Mouse (Mus musculus) embryonic facial prominence, embryonic 12.5 days (tissue): ENCODE measurements around the gene Cntn6. TPM values are rescaled to one million over a fixed set of nuclear protein-coding genes. Genes with fewer than 3 reads are reported as not detected.

Experiments used
- ATAC-seq: fragments of 200-750 bp; cut with Nextera tagmentation; 2 replicates; pipeline ENCODE4 v1.8.0; 2017; ENCODE audit not compliant: insufficient number of reproducible peaks, insufficient read depth, low FRiP score, low TSS enrichment
- H3K27ac ChIP-seq: fragments of 300-500 bp; sonication (generic); 2 replicates; pipeline ENCODE4 v1.5.1; 2016; ENCODE audit warnings: mild to moderate bottlenecking
- H3K27me3 ChIP-seq: fragments of 300-500 bp; sonication (generic); 2 replicates; pipeline ENCODE4 v1.6.1; 2016; ENCODE audit warnings: mild to moderate bottlenecking, moderate library complexity
- H3K36me3 ChIP-seq: fragments of 300-500 bp; sonication (generic); 2 replicates; pipeline ENCODE4 v1.6.1; 2016; ENCODE audit warnings: mild to moderate bottlenecking
- H3K4me1 ChIP-seq: fragments of 300-500 bp; sonication (generic); 2 replicates; pipeline ENCODE4 v1.6.1; 2016
- H3K4me2 ChIP-seq: fragments of 300-500 bp; sonication (generic); replicated peaks from 2 replicates; pipeline ENCODE4 v1.6.1; 2016; ENCODE audit warnings: mild to moderate bottlenecking, moderate library complexity
- H3K4me3 ChIP-seq: fragments of 300-500 bp; sonication (generic); 2 replicates; pipeline ENCODE4 v1.5.1; 2016; ENCODE audit warnings: mild to moderate bottlenecking
- H3K9ac ChIP-seq: fragments of 300-500 bp; sonication (generic); 2 replicates; pipeline ENCODE4 v1.6.1; 2016; ENCODE audit warnings: mild to moderate bottlenecking, moderate library complexity
- H3K9me3 ChIP-seq: fragments of 300-500 bp; sonication (generic); 2 replicates; pipeline ENCODE4 v1.6.1; 2016; ENCODE audit warnings: mild to moderate bottlenecking, moderate library complexity
- WGBS: fragments of 180-500 bp; shearing (Covaris S2); methylation state at CpG from one replicate; pipeline ENCODE4 v1.1.7; 2016; 5-methylcytosine and 5-hydroxymethylcytosine counted together
- polyA plus RNA-seq: library from polyadenylated mRNA; unstranded; fragments of >200 nt; fragmentation: Nextera tagmentation; extraction: Ambion mirVana; gene quantifications from 2 replicates; pipeline ENCODE4 v1.2.1, GENCODE M21; 2016

Gene Cntn6
- polyA plus RNA-seq, 1 experiment from 2014 or later, result 2.3 TPM

DNA sequence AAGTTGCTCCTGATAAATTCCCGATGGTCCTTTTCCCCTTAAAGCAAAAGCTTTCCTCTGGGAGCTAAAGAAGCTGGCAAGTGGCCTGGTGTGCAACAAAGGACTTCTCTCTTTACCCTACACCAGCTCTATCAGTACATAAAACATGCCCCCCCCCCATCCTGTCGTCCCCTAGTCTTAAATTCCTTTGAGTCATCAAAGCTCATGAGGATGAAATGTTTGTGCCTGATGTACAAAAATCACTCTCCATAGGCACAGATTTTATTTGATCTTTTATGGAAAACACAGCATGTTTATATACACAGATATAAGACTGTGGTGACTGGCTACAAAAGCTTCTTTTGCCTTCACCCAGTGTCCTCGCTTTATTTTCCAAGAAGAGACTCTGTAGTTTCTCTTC, 112.6 kb downstream of the Cntn6 start:
- no peaks in the 10 kb centered on the region for H3K9me3 ChIP-seq
- no peak for ATAC-seq
- H3K36me3 ChIP-seq, result no peaks in the 10 kb centered on the region
- H3K4me1 ChIP-seq, result no peaks in the 10 kb centered on the region
- no peak overlapping the region for H3K9ac ChIP-seq
- 42% methylated on average over 3 of the region's 3 CpGs for WGBS
- no peak overlapping the region for H3K4me2 ChIP-seq
- H3K27ac ChIP-seq, result no peak overlapping the region
- H3K27me3 ChIP-seq, result no peaks in the 10 kb centered on the region
- no peak overlapping the region for H3K4me3 ChIP-seq

DNA sequence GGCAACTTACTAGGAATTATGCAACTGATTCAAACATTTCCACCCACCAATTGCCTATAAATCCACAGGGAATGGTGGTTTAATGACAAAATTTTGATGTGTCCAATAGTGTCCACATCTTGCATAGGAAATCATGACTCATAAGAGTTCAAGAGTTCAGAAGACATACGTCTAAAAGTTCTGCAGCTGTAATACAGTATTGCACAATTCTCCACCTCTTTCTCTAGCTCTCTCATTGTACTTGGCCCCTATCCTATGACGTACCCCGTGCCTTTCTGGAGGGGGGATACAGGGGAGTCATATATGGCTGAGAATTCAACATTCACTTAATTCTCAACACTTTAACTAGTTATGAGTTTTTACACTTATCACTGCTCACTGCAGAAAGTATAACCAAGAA, 160.9 kb downstream of the Cntn6 start:
- no peak overlapping the region for H3K9ac ChIP-seq
- no peak overlapping the region for H3K27ac ChIP-seq
- H3K4me2 ChIP-seq, result no peak overlapping the region
- no peaks in the 10 kb centered on the region for H3K9me3 ChIP-seq
- H3K36me3 ChIP-seq, result no peaks in the 10 kb centered on the region
- no peaks in the 10 kb centered on the region for H3K4me1 ChIP-seq
- WGBS, result 78% methylated on average over 3 of the region's 3 CpGs
- no peaks in the 10 kb centered on the region for H3K27me3 ChIP-seq
- ATAC-seq, result no peak
- H3K4me3 ChIP-seq, result no peak overlapping the region

DNA sequence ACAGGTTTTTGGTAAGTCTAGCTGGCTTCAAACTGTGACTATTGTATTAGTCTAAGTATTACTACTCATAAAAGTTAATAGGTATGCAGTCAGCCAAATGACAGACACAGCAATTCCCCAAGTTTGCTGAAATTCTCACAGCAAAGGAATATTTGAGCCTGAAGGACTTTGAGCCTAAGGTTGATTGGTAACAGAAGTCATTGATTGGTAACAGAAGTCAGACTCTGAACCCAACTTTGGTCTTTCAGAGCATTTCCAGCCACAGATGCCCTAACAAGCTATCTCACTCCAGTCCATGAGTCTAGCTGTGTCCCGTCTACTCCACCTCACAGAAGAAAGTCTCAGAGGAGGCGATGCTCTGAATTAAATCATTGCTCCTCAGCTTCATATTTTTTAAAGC, 176.1 kb downstream of the Cntn6 start:
- Histone ChIP-seq H3K27ac (no peak overlapping the region), H3K4me3 (no peak overlapping the region), H3K9ac (no peak overlapping the region), H3K9me3 (no peaks in the 10 kb centered on the region), H3K27me3 (no peaks in the 10 kb centered on the region), H3K4me1 (no peaks in the 10 kb centered on the region), H3K4me2 (no peak overlapping the region), H3K36me3 (no peaks in the 10 kb centered on the region)
- 49% methylated on average over 2 of the region's 2 CpGs for WGBS
- ATAC-seq, result no peak

DNA sequence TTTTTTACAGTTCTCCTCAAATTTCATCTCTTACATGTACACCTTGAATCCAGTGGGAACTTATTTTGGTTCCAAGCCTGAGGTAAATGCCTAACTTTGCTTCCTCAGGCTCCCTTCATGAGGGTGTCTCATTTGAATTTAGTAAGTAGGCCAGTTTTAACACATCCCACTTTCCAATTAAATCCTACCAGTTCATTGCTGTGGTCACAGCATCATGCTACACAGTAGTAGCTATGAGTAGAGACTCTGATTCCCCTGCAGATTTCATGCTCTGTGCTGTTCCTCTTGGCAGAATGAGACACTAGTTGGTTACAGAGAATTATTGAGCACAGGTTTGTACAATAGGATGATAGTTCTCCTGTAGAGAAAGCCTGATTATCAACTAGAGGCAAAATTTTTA, 181.7 kb downstream of the Cntn6 start:
- no peak overlapping the region for H3K27ac ChIP-seq
- no peaks in the 10 kb centered on the region for H3K4me1 ChIP-seq
- no peaks in the 10 kb centered on the region for H3K36me3 ChIP-seq
- no peak for ATAC-seq
- H3K4me3 ChIP-seq, result no peak overlapping the region
- no peaks in the 10 kb centered on the region for H3K9me3 ChIP-seq
- no peak overlapping the region for H3K4me2 ChIP-seq
- no peak overlapping the region for H3K9ac ChIP-seq
- no peaks in the 10 kb centered on the region for H3K27me3 ChIP-seq

DNA sequence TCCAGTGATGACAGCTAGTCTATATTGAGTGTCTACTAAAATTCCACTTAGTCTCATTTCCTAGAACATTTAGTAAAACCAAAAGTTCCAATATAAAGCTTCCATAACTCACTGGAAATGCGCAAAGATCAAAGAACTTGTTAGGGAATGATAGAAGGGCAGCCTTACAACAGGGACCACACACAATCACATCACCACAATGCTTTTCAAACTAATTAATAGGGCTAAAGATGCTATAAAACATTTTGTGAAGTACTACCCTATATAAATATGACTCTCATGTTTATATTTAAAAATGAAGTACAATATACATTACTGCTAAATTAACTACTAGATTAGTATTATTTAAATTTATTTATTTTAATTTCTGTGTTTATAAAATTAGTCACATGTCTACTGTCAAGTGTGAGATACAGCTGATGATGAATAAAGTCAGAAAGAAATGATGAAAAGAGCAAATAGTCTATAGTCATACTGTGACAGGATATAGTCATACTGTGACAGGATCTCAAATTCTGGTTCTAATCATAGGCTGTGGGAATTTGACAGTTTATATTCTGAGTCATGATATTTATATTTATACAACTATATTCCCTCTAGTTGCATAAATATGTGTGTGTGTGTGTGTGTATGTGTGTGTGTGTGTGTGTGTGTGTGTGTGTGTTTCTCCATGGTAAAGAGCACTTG, 187.4 kb downstream of the Cntn6 start:
- Histone ChIP-seq H3K9me3 (no peaks in the 10 kb centered on the region), H3K36me3 (no peaks in the 10 kb centered on the region), H3K4me3 (no peak overlapping the region), H3K4me1 (no peaks in the 10 kb centered on the region), H3K27me3 (no peaks in the 10 kb centered on the region), H3K4me2 (no peak overlapping the region), H3K9ac (no peak overlapping the region), H3K27ac (no peak overlapping the region)
- ATAC-seq, result no peak
- 93% methylated on average over 1 of the region's 1 CpGs for WGBS

DNA sequence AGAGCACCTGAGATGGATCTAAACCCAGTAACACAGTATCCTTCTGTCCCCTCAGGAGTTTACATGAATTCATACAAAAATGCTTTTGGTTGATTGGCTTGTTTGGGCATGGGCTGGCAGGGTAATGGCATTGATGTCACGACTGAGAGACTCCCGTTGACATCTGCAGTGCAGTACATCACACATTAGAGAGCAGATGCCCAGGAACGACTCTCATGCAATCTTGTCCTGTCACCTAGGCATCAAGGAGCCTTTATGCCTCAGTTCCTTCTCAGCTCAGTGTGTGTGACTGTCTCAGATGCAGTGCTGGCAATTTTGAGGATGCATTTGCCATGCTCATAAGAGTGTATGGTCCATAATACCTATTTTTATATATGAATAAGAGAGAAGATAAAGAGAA, 195.4 kb downstream of the Cntn6 start:
- Histone ChIP-seq H3K27me3 (no peaks in the 10 kb centered on the region), H3K4me2 (no peak overlapping the region), H3K9me3 (no peaks in the 10 kb centered on the region), H3K9ac (no peak overlapping the region), H3K36me3 (no peaks in the 10 kb centered on the region), H3K27ac (no peak overlapping the region), H3K4me3 (no peak overlapping the region), H3K4me1 (no peaks in the 10 kb centered on the region)
- 76% methylated on average over 3 of the region's 3 CpGs for WGBS
- ATAC-seq, result no peak

DNA sequence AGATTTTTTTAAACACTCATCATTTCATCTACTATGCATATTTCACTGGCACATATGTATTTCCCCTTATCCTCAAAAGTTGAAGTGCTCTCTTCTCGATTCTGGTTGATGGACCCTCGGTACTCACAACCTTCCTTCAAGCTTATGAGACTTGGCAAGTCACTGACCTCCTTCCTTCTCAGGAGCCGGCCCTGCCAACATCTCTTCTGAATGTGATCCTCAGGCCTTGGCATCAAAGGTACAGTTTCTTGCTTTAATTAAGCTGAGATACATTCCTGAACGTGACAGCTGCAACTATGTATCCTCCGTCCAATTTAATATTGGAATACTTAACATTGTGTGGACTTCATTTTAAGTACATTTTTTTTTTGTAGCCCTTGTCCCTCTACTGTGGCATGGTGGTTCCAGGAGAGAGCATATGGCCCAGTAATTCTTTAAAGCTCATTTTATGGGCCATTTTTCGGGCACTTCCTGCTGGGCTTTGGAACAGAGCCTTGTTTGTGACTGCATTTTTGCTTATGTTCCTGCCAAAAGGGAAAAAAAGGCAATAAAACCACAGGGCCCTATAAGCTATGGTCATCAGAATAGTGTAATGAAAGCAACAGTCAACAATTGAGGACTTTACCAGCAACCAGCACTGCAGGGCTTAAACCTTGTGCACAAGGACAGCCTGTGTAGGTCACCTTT, 196.0 kb downstream of the Cntn6 start:
- Histone ChIP-seq H3K4me2 (no peak overlapping the region), H3K4me1 (no peaks in the 10 kb centered on the region), H3K9me3 (no peaks in the 10 kb centered on the region), H3K9ac (no peak overlapping the region), H3K27ac (no peak overlapping the region), H3K4me3 (no peak overlapping the region), H3K36me3 (no peaks in the 10 kb centered on the region), H3K27me3 (no peaks in the 10 kb centered on the region)
- no peak for ATAC-seq
- WGBS, result 83% methylated on average over 6 of the region's 6 CpGs

DNA sequence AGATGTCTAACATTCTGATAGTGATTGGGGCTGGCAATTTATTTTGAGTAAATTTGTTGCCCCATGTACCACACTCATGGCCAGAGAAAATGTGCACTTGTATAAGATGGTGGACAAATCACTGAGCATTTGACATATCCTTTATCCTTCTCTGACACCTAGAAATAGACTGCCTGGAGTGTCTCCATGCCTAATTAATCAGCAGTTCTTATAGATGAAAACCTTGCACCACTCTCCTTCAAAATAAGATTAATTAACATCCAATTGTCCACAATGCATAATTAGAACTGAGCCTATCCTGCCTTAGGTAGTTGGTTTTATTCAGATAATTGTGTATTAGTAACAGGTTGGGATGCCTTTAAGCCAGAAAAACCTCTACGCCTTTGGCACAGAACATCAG, 236.0 kb downstream of the Cntn6 start:
- no peaks in the 10 kb centered on the region for H3K9me3 ChIP-seq
- no peaks in the 10 kb centered on the region for H3K27me3 ChIP-seq
- H3K27ac ChIP-seq, result no peak overlapping the region
- WGBS, result 79% methylated on average over 1 of the region's 1 CpGs
- H3K4me3 ChIP-seq, result no peak overlapping the region
- no peak overlapping the region for H3K9ac ChIP-seq
- no peaks in the 10 kb centered on the region for H3K4me1 ChIP-seq
- no peak overlapping the region for H3K4me2 ChIP-seq
- no peaks in the 10 kb centered on the region for H3K36me3 ChIP-seq
- no peak for ATAC-seq

DNA sequence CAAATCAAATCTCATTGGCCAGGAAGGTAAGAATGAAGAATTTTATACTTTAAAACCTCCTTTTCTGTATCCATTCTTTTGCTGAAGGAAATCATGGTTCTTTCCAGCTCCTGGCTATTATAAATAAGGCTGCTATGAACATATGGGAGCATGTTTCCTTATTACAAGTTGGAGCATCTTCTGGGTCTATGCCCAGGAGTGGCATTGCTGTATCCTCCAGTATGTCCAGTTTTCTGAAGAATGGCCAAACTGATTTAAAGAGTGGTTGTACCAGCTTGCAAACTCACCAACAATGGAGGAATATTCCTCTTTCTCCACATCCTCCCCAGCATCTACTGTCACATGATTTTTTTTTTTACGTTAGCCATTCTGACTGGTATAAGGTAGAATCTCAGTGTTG, 241.7 kb downstream of the Cntn6 start:
- no peak overlapping the region for H3K9ac ChIP-seq
- H3K27me3 ChIP-seq, result no peaks in the 10 kb centered on the region
- no peak overlapping the region for H3K4me2 ChIP-seq
- no peak overlapping the region for H3K4me3 ChIP-seq
- no peaks in the 10 kb centered on the region for H3K4me1 ChIP-seq
- WGBS, result 82% methylated on average over 1 of the region's 1 CpGs
- no peaks in the 10 kb centered on the region for H3K9me3 ChIP-seq
- ATAC-seq, result no peak
- no peaks in the 10 kb centered on the region for H3K36me3 ChIP-seq
- no peak overlapping the region for H3K27ac ChIP-seq

DNA sequence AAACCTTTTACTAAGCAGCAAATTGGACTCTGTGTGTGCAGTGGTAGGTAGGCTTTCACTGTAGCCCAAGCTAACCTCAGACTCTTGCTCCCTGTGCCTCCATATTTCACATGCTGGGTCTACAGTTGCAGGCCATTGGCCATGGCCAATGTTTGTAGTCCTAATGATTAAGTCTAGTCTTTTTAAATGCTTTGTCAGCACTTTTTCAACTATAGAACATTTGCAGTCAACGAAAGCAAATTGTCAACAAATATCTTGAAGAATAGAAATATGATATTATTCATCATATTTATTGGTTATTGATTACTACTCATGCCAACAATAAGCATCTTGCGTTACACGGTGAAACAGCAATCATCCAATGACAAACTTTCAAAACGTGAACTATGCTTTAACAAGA, 246.4 kb downstream of the Cntn6 start:
- Histone ChIP-seq H3K27ac (no peak overlapping the region), H3K9ac (no peak overlapping the region), H3K27me3 (no peaks in the 10 kb centered on the region), H3K4me2 (no peak overlapping the region), H3K9me3 (no peaks in the 10 kb centered on the region), H3K4me3 (no peak overlapping the region), H3K36me3 (no peaks in the 10 kb centered on the region), H3K4me1 (no peaks in the 10 kb centered on the region)
- no peak for ATAC-seq
- WGBS, result 92% methylated on average over 4 of the region's 4 CpGs

DNA sequence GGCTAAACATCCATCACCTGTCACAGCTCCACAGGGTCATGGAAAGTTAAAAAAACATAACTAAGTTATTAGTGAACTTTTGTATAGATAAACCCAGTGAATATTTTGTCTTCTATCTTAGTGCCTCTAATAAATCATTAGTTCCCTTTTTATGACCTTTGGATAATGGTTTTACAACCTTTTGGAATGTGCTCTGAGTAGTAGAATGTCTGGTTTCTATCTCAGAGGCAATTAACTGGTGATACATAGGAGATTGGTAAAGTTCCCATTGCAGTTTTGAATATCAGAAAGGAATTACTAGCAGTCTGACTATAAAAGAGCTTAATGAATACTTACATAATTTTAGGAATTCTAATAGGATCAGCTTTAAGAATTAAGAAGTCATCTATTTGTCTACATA, 265.5 kb downstream of the Cntn6 start:
- Histone ChIP-seq H3K9me3 (no peaks in the 10 kb centered on the region), H3K36me3 (no peaks in the 10 kb centered on the region), H3K4me2 (no peak overlapping the region), H3K27me3 (no peaks in the 10 kb centered on the region), H3K9ac (no peak overlapping the region), H3K27ac (no peak overlapping the region), H3K4me1 (no peaks in the 10 kb centered on the region), H3K4me3 (no peak overlapping the region)
- ATAC-seq, result no peak

DNA sequence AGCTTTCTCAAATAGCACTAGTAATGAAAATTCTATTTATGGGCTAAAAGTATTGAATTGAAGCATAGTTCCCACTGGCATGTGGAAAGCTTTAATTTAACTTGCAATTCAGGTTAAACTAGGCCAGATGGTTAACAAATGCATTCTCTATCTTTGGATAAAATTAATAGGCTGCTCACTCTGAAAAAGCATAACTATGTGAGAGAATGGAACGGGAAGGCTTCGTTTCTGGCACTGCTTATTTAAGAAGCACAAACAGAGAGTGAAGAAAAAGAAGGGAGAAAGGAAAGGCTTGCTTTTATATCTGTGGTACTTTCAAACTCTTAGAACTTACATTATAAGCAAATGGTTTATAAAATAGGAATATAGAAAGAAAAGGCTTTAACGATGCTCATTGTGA, 268.6 kb downstream of the Cntn6 start:
- H3K4me2 ChIP-seq, result no peak overlapping the region
- no peaks in the 10 kb centered on the region for H3K36me3 ChIP-seq
- H3K4me1 ChIP-seq, result no peaks in the 10 kb centered on the region
- no peak for ATAC-seq
- H3K27ac ChIP-seq, result no peak overlapping the region
- H3K9ac ChIP-seq, result no peak overlapping the region
- no peaks in the 10 kb centered on the region for H3K9me3 ChIP-seq
- no peak overlapping the region for H3K4me3 ChIP-seq
- 79% methylated on average over 3 of the region's 3 CpGs for WGBS
- H3K27me3 ChIP-seq, result no peaks in the 10 kb centered on the region
